In the genomic region with DNA sequence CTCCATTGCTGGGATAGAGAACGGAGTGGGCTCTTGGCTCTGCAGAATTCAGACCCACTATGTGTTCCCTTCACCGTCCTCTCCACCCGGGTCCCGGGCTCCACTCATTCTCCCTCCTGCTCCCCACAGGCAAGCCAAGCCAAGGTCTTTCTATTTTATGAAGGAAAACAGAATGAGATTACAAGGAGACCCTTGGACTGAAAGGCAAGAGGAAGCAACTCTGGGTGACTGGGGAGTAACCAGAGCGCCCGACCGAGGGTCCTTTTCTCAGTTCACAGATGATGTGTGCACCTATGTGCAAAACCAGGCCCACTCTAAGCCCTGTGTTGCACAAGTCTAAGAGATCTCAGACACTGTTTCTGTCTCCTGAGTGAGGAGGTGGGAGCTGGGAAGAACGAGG, we compare ENCODE assay signal across 11 mouse cellular contexts. TPM values are rescaled to one million over a fixed set of nuclear protein-coding genes. Genes with fewer than 3 reads are reported as not detected.
DNase-seq lines count a peak whose midpoint lies in the region; ATAC-seq and TF ChIP-seq lines count a peak whose summit lies in the region.
"Had no signal": no experiment of that assay in that cellular context is flagged by ENCODE, and none has a peak within 500 bp of the region (broad histone marks: within the 10 kb centered on the region; RNA-seq: fewer than 3 reads in every experiment).

No protein-coding gene starts in this region.

- DNase-seq in heart, adult 9 months (ENCODE audit: low spot score in 2 of 2): no peak
- no peak for DNase-seq in lung, postnatal 10 days
- no peak for DNase-seq in gastrocnemius, postnatal 25 days
- DNase-seq: gastrocnemius, postnatal 36 days; lung, adult 2 months had no signal

- H3K4me2 ChIP-seq in heart, embryonic 13.5 days: peak overlapping the region; percentile 48
- H3K4me2 ChIP-seq in lung, embryonic 16.5 days (ENCODE audit: low read depth, low read length): no peak overlapping the region
- peak overlapping the region; percentile 29 for H3K4me2 ChIP-seq in embryonic facial prominence, embryonic 15.5 days (replicated peaks)
- H3K4me2 ChIP-seq in myocyte (ENCODE audit: low read depth): peak overlapping the region; percentile 7

- no peak overlapping the region for H3ac ChIP-seq in myocyte (ENCODE audit: control insufficient read depth, insufficient read length)

- 62% methylated on average over 8 of the region's 8 CpGs for WGBS in heart, embryonic 13.5 days
- 47% methylated on average over 8 of the region's 8 CpGs for WGBS in lung, embryonic 16.5 days
- 40% methylated on average over 8 of the region's 8 CpGs for WGBS in embryonic facial prominence, embryonic 15.5 days

- H3K4me3 ChIP-seq in heart, embryonic 13.5 days: no peak overlapping the region
- H3K4me3 ChIP-seq in lung, embryonic 16.5 days (ENCODE audit: low read length): no peak overlapping the region
- H3K4me3 ChIP-seq in embryonic facial prominence, embryonic 15.5 days (replicated peaks): no peak overlapping the region; the same call in 1 of the 2 replicates
- no peak overlapping the region for H3K4me3 ChIP-seq in myocyte

- H3K79me2 ChIP-seq in myocyte (ENCODE audit: control insufficient read depth, insufficient read depth): no peaks in the 10 kb centered on the region

- H3K9ac ChIP-seq in heart, embryonic 13.5 days: peak overlapping the region; percentile 60
- H3K9ac ChIP-seq in lung, embryonic 16.5 days (ENCODE audit: low read length): no peak overlapping the region
- no peak overlapping the region for H3K9ac ChIP-seq in embryonic facial prominence, embryonic 15.5 days

- H3K36me3 ChIP-seq in heart, embryonic 13.5 days: no peaks in the 10 kb centered on the region
- H3K36me3 ChIP-seq in lung, embryonic 16.5 days (ENCODE audit: control insufficient read depth, insufficient read depth, low read length): no peaks in the 10 kb centered on the region
- no peaks in the 10 kb centered on the region for H3K36me3 ChIP-seq in embryonic facial prominence, embryonic 15.5 days
- no peaks in the 10 kb centered on the region for H3K36me3 ChIP-seq in myocyte (ENCODE audit: control insufficient read depth, insufficient read depth)

- H3K9me3 ChIP-seq in heart, embryonic 13.5 days: no peaks in the 10 kb centered on the region
- no peaks in the 10 kb centered on the region for H3K9me3 ChIP-seq in lung, embryonic 16.5 days (ENCODE audit: control insufficient read depth, low read length)
- H3K9me3 ChIP-seq in embryonic facial prominence, embryonic 15.5 days (replicated peaks): no peaks in the 10 kb centered on the region

- H3K27ac ChIP-seq in heart, embryonic 13.5 days (replicated peaks): peak overlapping the region; percentile 88
- peak overlapping the region; percentile 94 for H3K27ac ChIP-seq in lung, embryonic 16.5 days (ENCODE audit: low read length)
- peak overlapping the region; percentile 96 for H3K27ac ChIP-seq in embryonic facial prominence, embryonic 15.5 days (replicated peaks)

- peaks cover 59% of the 10 kb centered on the region for H3K4me1 ChIP-seq in heart, embryonic 13.5 days
- peaks cover 36% of the 10 kb centered on the region for H3K4me1 ChIP-seq in lung, embryonic 16.5 days (replicated peaks; ENCODE audit: control insufficient read depth, insufficient read depth, low read length)
- peaks cover 48% of the 10 kb centered on the region for H3K4me1 ChIP-seq in embryonic facial prominence, embryonic 15.5 days

- TF ChIP-seq POLR2A in myocyte (IDR thresholded peaks at IDR 0.05; ENCODE audit: insufficient read length, low read depth): no peak

- no peak for ATAC-seq in heart, embryonic 13.5 days (ENCODE audit: extremely low read depth, insufficient number of reproducible peaks, low FRiP score, low TSS enrichment)
- no peak; the same call in 1 of the 2 replicates for ATAC-seq in lung, embryonic 16.5 days (ENCODE audit: low read depth)
- no peak for ATAC-seq in embryonic facial prominence, embryonic 15.5 days (ENCODE audit: insufficient number of reproducible peaks, low FRiP score, low TSS enrichment, low read depth)
- ATAC-seq in megakaryocyte-erythroid progenitor cell, adult 5-6 weeks (replicated peaks; ENCODE audit: low FRiP score, low TSS enrichment, poor library complexity, severe bottlenecking): no peak

- peaks cover 24% of the 10 kb centered on the region for H3K27me3 ChIP-seq in heart, embryonic 13.5 days (replicated peaks)
- H3K27me3 ChIP-seq in lung, embryonic 16.5 days (ENCODE audit: control insufficient read depth, insufficient read depth, low read depth, low read length): no peaks in the 10 kb centered on the region
- H3K27me3 ChIP-seq in embryonic facial prominence, embryonic 15.5 days: no peaks in the 10 kb centered on the region; the same call in 1 of the 2 replicates
- peaks cover 7% of the 10 kb centered on the region for H3K27me3 ChIP-seq in myocyte (ENCODE audit: control insufficient read depth, insufficient read depth, insufficient read length)

TF ChIP-seq in myocyte, 11 proteins besides CTCF, POLR2A, EP300 and RAD21:
- TF ChIP-seq E2F4 (IDR thresholded peaks at IDR 0.05; ENCODE audit: insufficient read depth): no peak
- TF ChIP-seq TCF3 (IDR thresholded peaks at IDR 0.05; ENCODE audit: insufficient read length, low read depth): no peak
- TF ChIP-seq USF1 (IDR thresholded peaks at IDR 0.05; ENCODE audit: low read depth): no peak
- no peak for TF ChIP-seq REST (IDR thresholded peaks at IDR 0.05; ENCODE audit: insufficient read depth, insufficient read length)
- TF ChIP-seq MYOG (IDR thresholded peaks at IDR 0.05; ENCODE audit: control insufficient read depth in 1 of 3, insufficient read depth in 1 of 3, insufficient read length in 2 of 3, low read depth in 2 of 3): no peak
- TF ChIP-seq TCF12 (IDR thresholded peaks at IDR 0.05; ENCODE audit: insufficient read depth, poor library complexity, severe bottlenecking): no peak
- TF ChIP-seq MAX (IDR thresholded peaks at IDR 0.05; ENCODE audit: low read depth): no peak
- no peak for TF ChIP-seq CEBPB (IDR thresholded peaks at IDR 0.05; ENCODE audit: insufficient read depth, poor library complexity, severe bottlenecking)
- TF ChIP-seq SRF (IDR thresholded peaks at IDR 0.05; ENCODE audit: control insufficient read depth, insufficient read length, low read depth): no peak
- TF ChIP-seq MYOD1 (IDR thresholded peaks at IDR 0.05; ENCODE audit: control insufficient read depth in 1 of 3, insufficient read length in 2 of 3, low read depth in 2 of 3): no peak
- TF ChIP-seq POLR2AphosphoS2 (IDR thresholded peaks at IDR 0.05; ENCODE audit: insufficient read length, low read depth): no peak

RNA-seq across cellular contexts. Expression of a gene that starts 6.5 kb away (rescaled TPM):
- 0.14 and 0.23 TPM in 2 replicates for polyA plus RNA-seq in heart, embryonic 13.5 days (2015; fragmentation: Nextera tagmentation; extraction: Ambion mirVana)
- 0.18 and 0.20 TPM in 2 replicates for polyA plus RNA-seq in lung, embryonic 16.5 days (2015; fragmentation: Nextera tagmentation; extraction: Ambion mirVana)
- 0.57 and 0.59 TPM in 2 replicates for polyA plus RNA-seq in embryonic facial prominence, embryonic 15.5 days (2015; fragmentation: Nextera tagmentation; extraction: Ambion mirVana)
- polyA plus RNA-seq in myocyte (2012; fragmentation: generic; extraction: Trizol): 0.38 TPM
- 0.47 TPM in 1 of 2 replicates, not detected in the other for total RNA-seq in megakaryocyte-erythroid progenitor cell, adult 5-6 weeks (2014; fragmentation: Nextera tagmentation)
- total RNA-seq in megakaryocyte-erythroid progenitor cell, adult 5-6 weeks (2017): not detected in 2 replicates
- total RNA-seq in gastrocnemius, postnatal 25 days (2021): not detected
- total RNA-seq: gastrocnemius, postnatal 36 days; layer of hippocampus, adult 18-20 months had no signal

RNA-seq across cellular contexts. Expression of a gene that starts 59.3 kb away (rescaled TPM):
- 0.15 and 0.21 TPM in 2 replicates for polyA plus RNA-seq in heart, embryonic 13.5 days (2015; fragmentation: Nextera tagmentation; extraction: Ambion mirVana)
- polyA plus RNA-seq in lung, embryonic 16.5 days (2015; fragmentation: Nextera tagmentation; extraction: Ambion mirVana): 0.19 and 0.39 TPM in 2 replicates
- polyA plus RNA-seq in embryonic facial prominence, embryonic 15.5 days (2015; fragmentation: Nextera tagmentation; extraction: Ambion mirVana): 2.7 and 2.8 TPM in 2 replicates
- 0.11 TPM for polyA plus RNA-seq in myocyte (2012; fragmentation: generic; extraction: Trizol)
- total RNA-seq in megakaryocyte-erythroid progenitor cell, adult 5-6 weeks (2014; fragmentation: Nextera tagmentation): not detected in 2 replicates
- not detected in 2 replicates for total RNA-seq in megakaryocyte-erythroid progenitor cell, adult 5-6 weeks (2017)
- under 1 TPM in 1 of 2 experiments, not detected in 1; 0.05 TPM for total RNA-seq in gastrocnemius, postnatal 25 days (2021)
- total RNA-seq: gastrocnemius, postnatal 36 days had no signal
